Mouse (Mus musculus) granulocyte monocyte progenitor cell, adult 5-6 weeks (primary cell): ENCODE data around the gene E330009J07Rik. TPM values are rescaled to one million over a fixed set of nuclear protein-coding genes. Genes with fewer than 3 reads are reported as not detected.

Source experiments
- ATAC-seq: replicated peaks from 2 replicates; pipeline ENCODE4 v1.8.0; 2016; ENCODE audit warnings: mild to moderate bottlenecking, moderate TSS enrichment, inconsistent platforms; ENCODE audit not compliant: poor library complexity, severe bottlenecking
- total RNA-seq, 2 experiments: library from RNA; stranded (forward) in 1 of 2; stranded (reverse) in 1 of 2; fragments of 200-712, 200-1000 nt in 1 of 2; fragments of >200 nt in 1 of 2; fragmentation: Nextera tagmentation in 1 of 2; gene quantifications; 2 replicates each; pipeline ENCODE4 v1.2.3; 2014 to 2017

The E330009J07Rik gene
- total RNA-seq, 2 experiments from 2014 or later = 9.8 to 10.0 TPM

DNA sequence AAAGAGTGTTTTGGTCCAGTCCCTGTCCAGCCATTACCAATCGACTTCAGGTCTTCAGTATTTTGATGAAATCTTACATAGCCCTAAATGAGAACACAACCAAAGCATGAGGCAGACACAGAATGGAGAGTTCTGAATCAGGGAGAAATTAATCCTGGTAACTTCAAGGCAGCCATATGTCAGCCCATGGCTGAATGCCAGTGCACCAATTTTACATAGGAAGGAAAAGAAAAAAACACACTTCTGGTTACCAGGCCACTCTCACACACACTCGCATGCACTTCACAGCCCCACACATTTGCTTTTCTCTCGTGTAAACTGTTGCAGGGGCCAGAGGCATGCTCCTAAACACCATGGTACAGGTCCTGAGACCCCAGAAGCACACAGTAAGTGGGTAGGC, 5.1 kb downstream of the E330009J07Rik start:
- no peak for ATAC-seq

DNA sequence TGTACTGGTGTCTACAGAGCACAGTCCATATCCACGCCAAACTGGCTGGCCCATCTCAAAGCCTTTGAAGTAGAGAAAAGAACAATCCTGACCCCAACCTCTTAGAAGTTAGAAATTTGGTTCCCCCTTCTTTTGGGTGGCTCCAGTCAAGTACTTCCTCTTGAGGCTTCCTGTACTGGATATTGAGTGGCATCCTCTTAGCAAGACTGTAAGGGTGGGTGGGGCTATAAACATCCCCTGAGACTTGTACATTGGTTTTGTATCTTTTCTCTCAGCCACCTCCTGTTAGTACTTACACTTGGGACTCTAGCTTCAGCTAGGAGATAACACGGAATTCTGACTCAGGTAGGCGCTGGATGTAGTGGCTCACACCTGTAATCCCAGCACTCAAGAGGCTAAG, 5.7 kb downstream of the E330009J07Rik start:
- ATAC-seq = peak; percentile 81

DNA sequence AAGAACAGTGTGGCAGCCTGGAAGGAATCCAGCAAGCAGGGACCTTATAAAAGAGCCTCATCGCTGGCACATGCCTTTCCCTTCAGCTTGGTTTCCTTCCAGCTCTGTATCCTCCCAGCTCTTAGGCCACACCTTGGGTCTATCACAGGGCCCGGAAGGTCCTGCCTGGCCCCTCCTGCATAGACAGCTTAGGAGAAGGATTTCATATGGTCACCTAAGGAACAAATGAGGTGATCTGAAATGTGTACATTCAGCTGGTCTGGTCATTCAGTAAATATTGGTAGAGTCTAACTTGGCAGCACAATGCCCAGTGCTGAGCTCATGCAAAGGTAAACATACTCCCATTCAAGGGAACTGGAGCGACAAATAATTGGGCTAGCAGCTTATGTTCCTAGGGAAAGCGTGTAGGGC, 6.4 kb downstream of the E330009J07Rik start:
- ATAC-seq = no peak

DNA sequence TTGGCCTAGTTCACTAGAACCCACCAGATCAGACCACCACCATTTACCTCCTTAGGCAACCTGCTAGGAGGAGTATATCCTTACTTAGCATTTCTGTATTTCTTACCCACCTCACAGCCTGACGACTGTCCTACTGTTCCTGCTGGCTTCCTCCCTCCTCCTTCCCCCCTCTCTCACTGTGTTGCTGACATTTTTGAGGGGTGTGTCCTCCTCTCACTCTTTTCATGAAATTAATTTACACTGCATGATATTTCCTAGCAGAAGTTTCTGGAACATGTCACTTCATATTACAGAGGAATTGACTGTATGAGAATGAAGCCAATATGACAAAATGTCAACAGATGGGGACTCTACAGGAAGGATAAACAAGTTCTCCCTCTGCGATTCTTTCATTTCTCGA, 7.2 kb downstream of the E330009J07Rik start:
- ATAC-seq = no peak

DNA sequence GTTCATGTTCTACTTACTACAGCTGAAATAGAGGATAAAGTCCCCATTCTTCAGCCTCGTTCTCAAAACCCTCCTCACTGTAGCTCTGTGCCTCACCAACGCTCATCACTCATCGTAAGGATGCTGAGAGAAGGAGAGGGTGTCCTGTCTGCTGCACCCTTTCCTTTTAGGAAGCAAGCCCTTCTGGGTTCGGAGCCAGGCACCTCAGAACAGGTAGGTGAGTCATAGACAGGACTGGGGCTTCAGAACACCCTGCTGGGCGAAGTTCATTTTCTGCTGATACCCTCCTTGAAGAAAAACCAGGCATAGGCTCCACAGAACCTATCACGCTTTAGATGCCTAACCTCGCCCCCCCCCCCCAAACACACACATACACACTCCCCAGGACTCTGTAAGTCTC, 8.5 kb downstream of the E330009J07Rik start:
- no peak for ATAC-seq

DNA sequence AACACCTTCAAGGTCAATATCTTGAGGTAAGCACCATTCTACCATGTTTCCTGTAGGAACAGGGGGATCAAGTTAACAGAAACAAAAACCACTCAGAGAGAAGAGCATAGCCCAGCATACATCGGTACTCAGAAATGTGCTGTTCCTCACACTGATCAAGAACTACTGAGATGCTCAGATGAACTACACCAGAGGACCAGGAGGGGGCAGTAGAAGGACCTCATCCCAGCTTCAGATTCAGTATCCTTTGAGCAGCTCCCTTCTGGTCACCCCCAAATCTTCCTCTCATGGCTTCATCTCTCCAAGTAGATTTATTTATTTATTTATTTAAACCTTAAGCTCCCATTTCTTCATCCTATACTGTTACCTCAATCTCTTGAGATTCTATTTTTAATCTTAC, 12.2 kb downstream of the E330009J07Rik start:
- ATAC-seq = peak; percentile 90

DNA sequence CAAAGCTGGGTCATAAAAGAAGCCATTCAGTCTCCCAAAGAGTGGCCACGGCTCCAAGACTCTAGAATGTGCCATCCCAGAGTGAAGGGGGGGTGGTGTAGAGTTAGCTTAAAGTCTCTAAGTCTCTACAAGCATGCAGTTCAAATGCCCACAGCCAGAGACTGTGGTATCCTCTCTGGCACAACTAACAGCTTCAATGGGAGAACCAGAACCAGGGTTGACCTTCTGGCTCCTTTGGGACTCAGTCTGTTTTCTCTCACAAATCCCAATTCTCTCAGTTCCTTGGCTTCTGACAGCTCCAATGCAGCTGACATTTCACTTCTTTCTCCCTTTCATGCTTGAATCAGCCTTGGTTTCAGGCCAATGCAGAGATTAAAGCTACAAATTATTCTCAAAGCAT, 12.9 kb downstream of the E330009J07Rik start:
- ATAC-seq = no peak

DNA sequence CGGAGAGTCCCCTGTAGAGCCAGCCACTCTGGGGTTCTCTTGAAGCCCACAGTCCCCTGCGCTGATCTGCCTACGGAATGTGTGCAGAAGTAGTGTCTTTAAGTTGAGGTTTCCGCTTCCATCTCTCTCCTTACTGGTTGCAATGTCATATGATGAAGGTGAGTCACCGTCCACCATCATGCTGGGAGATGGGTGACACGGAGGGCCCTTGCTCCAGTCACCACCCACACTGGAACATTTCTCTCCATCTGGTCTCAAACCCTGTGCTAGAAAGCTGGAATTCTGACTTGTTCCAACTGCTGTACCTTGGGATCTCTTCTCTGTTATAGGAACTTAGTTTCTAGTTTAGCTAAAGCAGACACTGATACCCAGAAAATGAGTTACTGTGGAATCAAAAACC, 14.8 kb downstream of the E330009J07Rik start:
- ATAC-seq = no peak

DNA sequence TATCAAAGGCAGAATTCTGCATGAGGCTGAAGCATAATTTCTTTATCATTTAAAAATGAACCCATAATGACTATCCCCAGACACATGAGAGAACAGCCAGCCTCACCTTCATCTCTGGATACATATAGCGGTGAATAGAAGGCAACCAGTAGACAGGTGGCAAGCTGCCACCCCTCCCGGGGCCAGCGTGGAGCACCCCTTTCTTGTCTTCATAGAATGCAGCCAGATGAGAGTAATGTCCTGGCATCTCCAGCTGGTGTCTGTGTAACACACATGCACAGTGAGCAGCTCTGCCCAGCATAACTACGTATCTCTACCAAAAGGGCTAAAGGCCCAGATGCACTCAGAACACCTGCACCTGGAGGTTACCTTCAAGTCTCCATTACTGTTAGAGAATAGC, 17.5 kb downstream of the E330009J07Rik start:
- ATAC-seq = no peak

DNA sequence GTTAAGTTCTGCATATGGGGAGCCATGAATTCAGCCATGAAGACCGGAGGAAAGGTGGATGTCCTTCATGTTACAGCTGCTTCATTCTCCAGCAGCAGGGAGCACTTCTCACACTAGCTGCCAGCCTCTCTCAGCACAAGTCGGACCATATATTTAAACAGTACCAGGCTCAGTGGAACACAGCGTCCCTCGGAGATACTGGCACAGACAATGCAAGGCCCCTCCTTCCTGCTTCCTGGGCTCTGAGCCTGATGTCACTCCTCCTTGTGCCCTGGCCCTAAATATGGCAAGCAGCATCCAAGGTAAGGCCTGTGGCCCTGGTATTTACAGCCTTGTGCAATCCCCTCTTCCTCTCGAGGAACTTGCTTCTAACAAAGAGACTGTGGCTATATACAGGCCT, 20.1 kb downstream of the E330009J07Rik start:
- no peak for ATAC-seq

DNA sequence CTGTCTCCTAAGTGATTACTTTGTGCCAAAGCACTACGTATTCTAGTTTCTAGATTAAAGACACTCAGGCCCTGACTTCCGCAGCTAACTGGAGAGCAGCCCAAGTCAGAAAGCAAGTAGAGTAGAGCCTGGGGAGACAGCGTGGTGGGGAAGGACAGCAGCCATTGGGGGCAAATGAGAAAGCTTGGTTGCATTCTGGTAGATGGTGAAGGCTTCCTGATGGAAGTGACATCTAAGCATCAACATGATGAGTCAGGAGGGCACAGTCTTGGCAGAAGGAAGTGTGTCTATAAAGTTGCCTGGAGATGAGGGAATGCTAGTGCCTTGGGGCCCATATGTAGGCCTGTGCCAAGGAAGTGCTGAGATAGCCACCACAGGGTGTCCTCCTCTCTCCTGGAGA, 22.4 kb downstream of the E330009J07Rik start:
- ATAC-seq = no peak

DNA sequence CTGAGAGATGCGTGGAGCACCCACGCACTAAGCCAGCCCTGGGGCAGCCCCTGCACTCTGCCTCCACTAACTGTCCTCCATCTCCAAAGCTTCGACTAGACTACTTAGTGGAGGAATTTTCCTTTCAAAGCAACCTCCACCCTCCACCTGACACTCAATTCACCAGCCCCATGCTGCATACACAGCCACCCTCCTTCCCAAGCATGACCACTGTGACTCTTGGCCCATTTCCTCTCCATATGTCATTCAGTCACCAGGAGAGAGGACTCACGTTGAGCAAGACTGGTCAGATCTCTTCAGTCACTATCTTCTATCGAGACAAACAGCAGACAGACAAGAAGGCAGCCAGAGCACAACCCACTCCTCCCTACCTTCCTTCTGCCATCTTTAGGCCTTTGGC, 22.9 kb downstream of the E330009J07Rik start:
- ATAC-seq = no peak; the same call in 1 of the 2 replicates

DNA sequence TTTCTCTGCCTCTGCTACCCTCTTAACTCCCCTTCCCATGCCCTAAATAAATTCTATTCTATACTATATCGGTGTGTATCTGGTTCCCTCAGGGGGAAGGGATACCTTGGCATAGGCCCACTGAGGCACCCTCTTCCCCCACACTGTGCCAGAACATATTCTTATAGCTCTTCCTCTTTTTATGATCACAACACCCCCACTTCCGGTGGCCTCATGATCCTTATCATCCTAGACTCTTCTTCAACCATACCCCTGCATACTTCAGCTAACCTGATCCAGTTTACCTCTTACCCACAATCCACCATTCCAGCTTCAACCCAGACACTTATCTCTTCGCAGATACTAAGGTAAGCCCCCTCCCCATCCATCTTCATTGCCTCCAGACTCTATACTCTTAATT, 24.9 kb downstream of the E330009J07Rik start:
- ATAC-seq = 0 out of 2 replicates have a peak, but pooled peaks have one; percentile 35

DNA sequence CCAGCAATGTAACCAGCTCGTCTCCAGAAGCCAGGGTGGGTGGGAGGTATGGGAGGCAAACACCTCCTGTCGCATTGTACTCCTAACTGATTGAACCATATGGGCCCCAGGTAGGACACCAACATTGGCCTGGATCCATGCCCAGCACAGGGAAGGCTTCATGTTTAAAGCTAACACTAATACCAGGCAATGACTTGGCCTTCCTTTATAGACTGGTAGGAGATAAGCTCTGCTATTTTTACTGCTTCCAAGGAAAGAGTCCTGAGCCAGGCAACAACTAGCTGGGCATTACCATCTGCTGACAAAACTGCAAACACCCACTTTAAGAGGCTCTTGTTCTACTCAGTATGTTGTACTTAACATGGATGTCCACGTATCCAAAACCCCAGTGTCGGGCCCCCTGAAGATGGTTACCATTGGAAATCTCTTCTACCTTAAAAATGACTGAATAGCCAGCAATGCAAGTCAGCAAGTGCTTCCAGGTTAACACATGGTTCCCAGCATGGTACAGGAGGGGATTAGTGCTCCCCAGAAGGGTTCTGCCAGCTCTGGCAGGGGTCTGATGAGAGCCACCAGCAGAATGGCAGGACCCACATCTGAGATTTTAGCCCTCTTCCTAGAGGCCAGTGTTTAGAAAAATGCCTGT, 32.2 kb downstream of the E330009J07Rik start:
- no peak for ATAC-seq

DNA sequence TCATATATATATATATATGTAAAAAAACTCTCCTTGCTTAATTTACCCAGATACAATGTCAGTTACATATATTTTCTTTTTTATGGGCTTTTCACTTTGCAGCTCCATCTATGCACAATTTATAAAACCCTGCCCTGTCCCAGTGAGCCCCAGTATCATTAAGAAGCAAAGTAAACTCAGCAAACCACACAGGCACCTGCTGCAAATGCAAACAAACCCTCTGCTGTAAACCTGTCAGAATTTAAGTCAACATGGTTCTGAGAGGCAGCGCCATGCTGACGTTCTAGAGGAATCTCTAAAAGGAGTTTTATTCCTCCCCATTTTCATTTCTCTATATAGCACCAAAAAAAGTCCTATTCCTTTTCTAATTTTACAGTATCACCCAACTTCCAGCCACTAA, 33.9 kb downstream of the E330009J07Rik start:
- no peak for ATAC-seq

DNA sequence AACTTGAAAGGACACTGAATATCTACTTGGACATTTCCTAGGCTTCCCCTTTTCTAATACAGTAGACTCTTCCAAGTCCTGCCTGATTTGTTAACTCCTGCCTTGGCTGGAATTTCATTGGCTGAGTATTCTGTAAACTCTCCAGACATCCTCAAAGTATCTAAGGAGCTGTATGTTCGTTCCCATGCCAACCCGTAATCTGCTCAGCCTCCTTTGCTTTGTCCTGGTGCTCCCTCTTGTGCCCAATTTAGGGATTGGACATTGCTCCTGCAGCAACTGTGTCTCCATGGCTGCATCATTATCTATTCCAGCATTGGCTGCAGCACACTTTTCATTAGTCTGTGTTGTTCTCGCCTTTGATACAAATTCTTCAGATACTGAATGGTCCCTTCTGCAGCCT, 42.7 kb downstream of the E330009J07Rik start:
- ATAC-seq = peak; percentile 83

DNA sequence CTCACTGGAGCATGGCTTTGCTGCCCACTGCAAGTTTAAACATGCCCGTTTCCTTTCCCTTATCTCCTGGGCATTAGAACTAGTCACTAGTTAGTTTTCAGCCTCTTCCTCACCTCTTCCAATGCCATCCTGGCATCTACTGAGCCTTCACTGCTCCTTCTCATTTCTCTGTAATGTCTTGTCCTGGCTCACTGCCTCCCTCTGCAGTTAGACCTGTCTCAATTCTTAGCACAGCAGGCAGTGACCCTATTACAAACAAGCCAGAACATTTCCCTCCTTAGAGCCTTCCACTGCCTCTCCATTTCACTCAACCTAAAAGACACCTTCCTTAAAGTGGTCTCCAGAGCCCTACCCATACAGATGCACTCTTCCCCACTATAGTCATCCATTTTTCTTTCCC, 45.0 kb downstream of the E330009J07Rik start:
- ATAC-seq = no peak

DNA sequence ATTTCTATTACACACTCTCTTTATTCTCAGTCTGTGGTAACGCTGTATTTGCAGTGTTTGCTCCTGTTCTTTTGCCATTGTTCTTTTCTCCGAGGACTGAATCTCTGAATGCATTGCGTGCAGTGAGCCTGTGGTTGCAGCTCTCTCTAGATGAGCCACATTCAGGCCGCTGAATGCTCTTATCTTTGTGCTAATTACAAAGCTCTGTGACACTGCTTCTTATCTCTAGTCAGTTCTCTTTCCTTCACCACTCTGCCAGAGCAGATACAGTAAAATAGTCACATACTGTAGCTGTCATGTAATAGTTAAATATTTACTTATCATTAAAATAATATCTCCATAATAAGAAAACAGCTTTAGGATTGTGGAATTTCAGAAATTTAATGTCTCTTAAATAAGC, 47.3 kb downstream of the E330009J07Rik start:
- ATAC-seq = no peak

DNA sequence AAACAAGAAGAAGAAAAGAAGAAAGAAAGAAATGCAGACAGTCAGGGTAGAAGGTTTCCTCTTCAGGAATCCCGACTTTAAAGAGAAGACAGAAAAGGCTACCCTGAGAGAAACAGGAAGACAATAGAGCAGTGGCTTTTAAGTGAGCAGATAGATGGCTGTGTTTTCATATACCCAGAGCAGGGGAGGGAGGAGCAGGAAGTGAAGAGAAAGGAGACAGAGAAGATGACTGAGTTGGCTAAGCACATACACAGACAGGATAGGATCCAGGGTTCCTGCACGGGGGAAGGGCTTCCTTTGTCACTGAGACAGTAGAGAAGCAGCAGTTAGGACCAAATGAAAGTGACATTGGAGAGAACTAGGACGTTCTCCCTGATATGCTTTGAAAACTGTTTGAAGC, 50.3 kb downstream of the E330009J07Rik start:
- no peak for ATAC-seq

DNA sequence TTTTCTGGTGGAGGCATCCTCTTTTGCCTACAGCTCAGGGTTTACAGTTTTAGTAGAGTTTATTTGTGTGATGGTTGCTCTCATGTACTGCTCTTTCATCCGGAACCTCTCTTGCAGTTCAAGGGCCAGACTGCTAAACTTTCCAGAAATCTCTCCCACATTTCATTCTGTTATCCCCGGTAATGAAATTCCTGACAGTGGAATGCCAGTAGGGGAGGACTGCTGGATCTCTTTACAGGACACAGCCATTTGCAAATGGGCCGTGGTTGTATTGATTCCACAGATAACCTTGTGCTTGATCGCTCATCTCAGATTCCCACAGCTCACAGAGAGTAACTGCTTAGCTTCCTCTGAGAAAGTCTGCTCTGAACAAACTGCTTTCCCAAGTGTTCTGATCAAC, 54.0 kb downstream of the E330009J07Rik start:
- ATAC-seq = no peak

DNA sequence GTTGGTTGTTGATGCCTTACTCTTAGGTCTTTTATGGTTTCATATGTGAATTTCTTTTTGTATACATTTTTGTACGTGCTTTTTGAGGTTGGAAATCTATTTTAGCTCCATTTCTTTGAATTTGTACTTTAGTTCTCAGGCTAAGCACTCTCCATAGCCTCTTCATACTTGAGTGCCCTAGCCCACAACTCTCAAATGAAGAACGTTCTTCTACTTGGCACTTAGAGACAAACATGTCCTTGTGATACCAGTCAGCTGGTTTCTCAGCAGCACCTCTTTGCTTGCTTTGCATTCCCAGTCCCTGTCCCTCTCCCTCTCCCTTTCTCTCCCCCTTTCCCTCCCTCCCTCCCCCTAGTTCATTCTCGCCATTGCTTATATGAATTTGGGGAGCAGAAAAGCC, 55.8 kb downstream of the E330009J07Rik start:
- ATAC-seq = no peak

DNA sequence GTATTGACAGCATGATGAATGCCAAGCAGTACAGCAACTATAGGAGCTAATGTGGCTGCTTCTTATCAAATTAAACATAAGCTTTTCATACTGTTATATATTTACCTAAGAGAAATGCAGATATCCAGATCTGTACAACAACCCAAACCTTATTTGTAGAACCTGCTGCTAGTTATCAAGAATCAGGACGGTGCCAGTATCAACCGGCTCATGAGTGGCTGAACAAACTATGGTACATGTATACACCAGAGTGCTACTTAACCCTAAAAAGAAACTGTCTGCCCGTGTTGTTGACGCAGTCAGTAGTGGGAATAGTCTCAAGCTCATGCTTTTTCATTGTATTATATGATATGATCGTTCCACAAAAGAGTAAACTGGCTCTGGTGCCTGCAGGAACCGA, 64.9 kb downstream of the E330009J07Rik start:
- no peak for ATAC-seq

DNA sequence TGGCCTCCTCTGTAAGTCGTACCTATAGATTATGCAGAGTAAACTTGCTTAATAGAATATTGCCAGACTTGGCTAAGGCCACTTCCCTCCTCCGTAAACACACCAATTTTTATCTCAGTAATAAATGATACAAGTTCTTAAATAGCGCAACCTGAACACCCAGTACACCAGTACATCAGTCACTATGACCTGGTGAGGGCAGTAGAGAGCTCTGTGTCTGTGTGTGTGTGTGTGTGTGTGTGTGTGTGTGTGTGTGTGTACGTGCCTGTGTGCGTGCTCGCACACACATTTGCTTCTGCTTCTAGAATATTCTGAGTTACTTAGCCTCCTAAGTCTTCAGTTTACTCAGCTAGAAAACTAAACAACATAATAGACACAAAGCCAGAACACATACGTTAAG, 82.6 kb downstream of the E330009J07Rik start:
- ATAC-seq = peak; percentile 42; the same call in 1 of the 2 replicates
